ENCODE assay signal across 8 mouse cellular contexts in genomic region chr17:32091364-32092240, GRCm38 (mm10). TPM values are rescaled to one million over a fixed set of nuclear protein-coding genes. Genes with fewer than 3 reads are reported as not detected.
DNase-seq lines count a peak whose midpoint lies in the region; ATAC-seq lines count a peak whose summit lies in the region.

No protein-coding gene starts in this region.

- peak; percentile 90 for DNase-seq in T-cell, adult 2 months (ENCODE audit: low spot score)
- DNase-seq in embryo, embryonic 10 days (ENCODE audit: low spot score) = peak; percentile 93
- peak; percentile 47 to 62 for DNase-seq in gastrocnemius, adult 8-10 months (ENCODE audit: low spot score in 2 of 2)
- DNase-seq in induced T-regulatory cell, adult 2 months (ENCODE audit: low read depth) = peak; percentile 88
- DNase-seq in left cerebral cortex, adult 9 months (ENCODE audit: low spot score in 2 of 2) = peak; percentile 64 to 82
- DNase-seq in right cerebral cortex, adult 18-20 months = peak; percentile 91
- DNase-seq in urinary bladder, adult 18-20 months (ENCODE audit: low spot score in 2 of 2) = peak; percentile 59 to 64

- ATAC-seq in megakaryocyte, adult 5-6 weeks (ENCODE audit: poor library complexity, severe bottlenecking) = peak; percentile 95

RNA-seq across cellular contexts. Expression of gene Hsf2bp, which starts 55.5 kb away (rescaled TPM):
- total RNA-seq in gastrocnemius, adult 8-10 months (2022) = under 1 TPM; 0.82 to 0.99 (median 0.93) TPM
- total RNA-seq in megakaryocyte, adult 5-6 weeks (2015) = not detected in 2 replicates
- not detected in 2 replicates for total RNA-seq in megakaryocyte, adult 5-6 weeks (2017)

RNA-seq across cellular contexts. Expression of gene Rrp1b, which starts 55.7 kb away (rescaled TPM):
- total RNA-seq in gastrocnemius, adult 8-10 months (2022) = 10 to 100 TPM in 1 of 4 experiments, 1 to 10 TPM in 3; 5.1 to 10.5 (median 7.5) TPM
- 16.8 and 18.9 TPM in 2 replicates for total RNA-seq in megakaryocyte, adult 5-6 weeks (2015)
- total RNA-seq in megakaryocyte, adult 5-6 weeks (2017) = 18.3 and 19.1 TPM in 2 replicates

Comparison
In these comparisons a context has a peak if more than half of its experiments do, and no peak if none do; other contexts are left out.
1. Peak in every context shown above with its lines: DNase-seq and ATAC-seq.